Mouse (Mus musculus) bone marrow, adult 2 months (tissue): ENCODE results near the gene Tpt1.

Experiments
- CTCF ChIP-seq: fragments of 200-500 bp; IDR thresholded peaks from 2 replicates; pipeline ENCODE4 v1.5.1; 2011; ENCODE audit warnings: low read length, control low read depth; ENCODE audit not compliant: control insufficient read depth, insufficient read depth
- POLR2A ChIP-seq: fragments of 200-500 bp; IDR thresholded peaks from 2 replicates; pipeline ENCODE4 v1.6.1; 2011; ENCODE audit warnings: low read depth, mild to moderate bottlenecking, control low read depth, low read length, borderline replicate concordance; ENCODE audit not compliant: control insufficient read depth

- peak; percentile 19; the same call in 1 of the 2 replicates for TF ChIP-seq CTCF
- no peak for TF ChIP-seq POLR2A
Observed at GRCm38 (mm10) chr14:75870631-75871030, 25.7 kb downstream of the Tpt1 start.
